15 mouse cellular contexts compared by ENCODE assay signal in the genomic region with DNA sequence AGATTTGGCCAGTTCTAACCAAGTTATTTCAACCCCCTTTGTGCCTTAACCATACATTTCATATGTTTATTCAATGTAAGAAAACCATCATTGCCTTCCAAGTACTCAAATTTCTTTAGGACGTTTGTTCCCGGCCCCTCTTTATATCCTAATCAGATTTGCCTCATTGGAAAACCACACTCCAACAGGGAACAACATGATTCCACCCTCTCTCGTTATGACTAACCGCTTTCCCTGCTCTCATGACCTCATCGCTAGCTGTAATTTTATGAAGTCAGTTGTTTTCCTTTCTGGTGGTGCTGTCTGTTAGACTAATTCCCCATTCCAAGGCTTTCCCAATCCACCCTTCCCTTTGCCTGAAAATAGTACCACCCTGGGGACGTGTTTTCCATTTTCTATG.
"Had no signal": no experiment of that assay in that cellular context is flagged by ENCODE, and none has a peak within 500 bp of the region (broad histone marks: within the 10 kb centered on the region; RNA-seq: fewer than 3 reads in every experiment).

No protein-coding gene starts in this region.

- H3K36me3 ChIP-seq: liver, embryonic 15.5 days; neural tube, embryonic 15.5 days had no signal

- H3K4me2 ChIP-seq: liver, embryonic 11.5 days; liver, embryonic 15.5 days; midbrain, embryonic 11.5 days; neural tube, embryonic 15.5 days had no signal

- H3K4me3 ChIP-seq: left cerebral cortex, adult 2 months; liver, embryonic 15.5 days; neural tube, embryonic 15.5 days had no signal

- DNase-seq: kidney, adult 8-10 months; kidney, postnatal 25 days; lung, adult 2 months; lung, postnatal 4 days; right cerebral cortex, adult 18-20 months; right cerebral cortex, postnatal 25 days; thymus, postnatal 4 days had no signal

- H3K4me1 ChIP-seq: liver, embryonic 15.5 days; neural tube, embryonic 15.5 days had no signal

- H3K27ac ChIP-seq: left cerebral cortex, adult 2 months; liver, embryonic 15.5 days; neural tube, embryonic 15.5 days; stomach, postnatal 0 days had no signal

- H3K27me3 ChIP-seq: liver, embryonic 15.5 days; neural tube, embryonic 15.5 days had no signal

- H3K9me3 ChIP-seq: liver, embryonic 15.5 days; neural tube, embryonic 15.5 days had no signal

- ATAC-seq: lung, postnatal 0 days; midbrain, embryonic 16.5 days had no signal

- H3K9ac ChIP-seq: liver, embryonic 15.5 days; neural tube, embryonic 15.5 days had no signal
